In the genomic region with DNA sequence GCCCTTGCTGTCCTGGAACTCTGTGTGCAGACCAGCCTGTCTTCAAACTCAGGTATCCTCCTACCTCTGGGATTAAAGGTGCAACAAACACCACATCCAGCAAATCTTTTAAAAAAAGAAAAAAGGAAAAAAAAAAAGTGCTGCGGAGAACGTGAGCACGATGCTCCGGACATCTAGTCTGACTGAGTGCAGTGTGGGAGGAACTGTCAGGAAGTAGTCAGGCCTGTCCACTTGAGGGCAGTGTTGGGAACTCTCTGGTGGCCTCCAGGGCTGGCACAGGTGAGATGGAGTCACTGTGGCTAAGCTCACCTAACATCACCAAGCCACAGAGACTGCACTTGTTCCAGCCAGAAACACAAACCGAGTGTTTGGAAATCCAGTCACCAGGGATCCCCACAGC, we compare ENCODE assay signal across 9 mouse cellular contexts. TPM values are rescaled to one million over a fixed set of nuclear protein-coding genes. Genes with fewer than 3 reads are reported as not detected.
A peak's percentile ranks its signal among the peaks of the same experiment; 100 is the strongest.
DNase-seq lines count a peak whose midpoint lies in the region; ATAC-seq lines count a peak whose summit lies in the region.
"Had no signal": no experiment of that assay in that cellular context is flagged by ENCODE, and none has a peak within 500 bp of the region (broad histone marks: within the 10 kb centered on the region; RNA-seq: fewer than 3 reads in every experiment).

No protein-coding gene starts in this region.

- no peak overlapping the region for H3K27ac ChIP-seq in limb, embryonic 11.5 days (replicated peaks; ENCODE audit: low read depth, low read length)
- no peak overlapping the region for H3K27ac ChIP-seq in limb, embryonic 10.5 days
- H3K27ac ChIP-seq in liver, embryonic 12.5 days = no peak overlapping the region
- no peak overlapping the region for H3K27ac ChIP-seq in forebrain, embryonic 15.5 days (replicated peaks)
- H3K27ac ChIP-seq: embryonic facial prominence, embryonic 13.5 days had no signal

- H3K9me3 ChIP-seq in limb, embryonic 11.5 days (ENCODE audit: control insufficient read depth, low read length) = no peaks in the 10 kb centered on the region
- no peaks in the 10 kb centered on the region for H3K9me3 ChIP-seq in limb, embryonic 10.5 days (replicated peaks)
- no peaks in the 10 kb centered on the region for H3K9me3 ChIP-seq in liver, embryonic 12.5 days (replicated peaks)
- H3K9me3 ChIP-seq in forebrain, embryonic 15.5 days = no peaks in the 10 kb centered on the region

- no peaks in the 10 kb centered on the region for H3K4me1 ChIP-seq in limb, embryonic 11.5 days (ENCODE audit: control insufficient read depth, insufficient read depth, low read length)
- H3K4me1 ChIP-seq in limb, embryonic 10.5 days = no peaks in the 10 kb centered on the region
- H3K4me1 ChIP-seq in liver, embryonic 12.5 days = peaks cover 6% of the 10 kb centered on the region
- H3K4me1 ChIP-seq in forebrain, embryonic 15.5 days = no peaks in the 10 kb centered on the region
- H3K4me1 ChIP-seq: embryonic facial prominence, embryonic 13.5 days had no signal

- H3K4me2 ChIP-seq in limb, embryonic 11.5 days (ENCODE audit: low read depth, severe bottlenecking) = no peak overlapping the region
- H3K4me2 ChIP-seq in liver, embryonic 12.5 days = peak overlapping the region; percentile 40
- no peak overlapping the region for H3K4me2 ChIP-seq in forebrain, embryonic 15.5 days (replicated peaks)
- H3K4me2 ChIP-seq: embryonic facial prominence, embryonic 13.5 days had no signal

- peak; percentile 55 for DNase-seq in limb, embryonic 11.5 days (ENCODE audit: low spot score)
- no peak for DNase-seq in limb, embryonic 10.5 days (ENCODE audit: low spot score)
- peak; percentile 21 for DNase-seq in T-cell, adult 2 months (ENCODE audit: low spot score)
- DNase-seq in cerebellum, postnatal 36 days = peak; percentile 80 to 84
- peak; percentile 39 to 51 for DNase-seq in heart, postnatal 36 days
- DNase-seq in retina, postnatal 1 day = peak; percentile 54

- no peak overlapping the region for H3K4me3 ChIP-seq in limb, embryonic 11.5 days (ENCODE audit: low read depth, low read length)
- no peak overlapping the region for H3K4me3 ChIP-seq in limb, embryonic 10.5 days
- H3K4me3 ChIP-seq in liver, embryonic 12.5 days = no peak overlapping the region
- H3K4me3 ChIP-seq in forebrain, embryonic 15.5 days = no peak overlapping the region
- H3K4me3 ChIP-seq: embryonic facial prominence, embryonic 13.5 days had no signal

- H3K36me3 ChIP-seq in limb, embryonic 11.5 days (ENCODE audit: control insufficient read depth, insufficient read depth, low read length) = no peaks in the 10 kb centered on the region
- H3K36me3 ChIP-seq in limb, embryonic 10.5 days = no peaks in the 10 kb centered on the region
- no peaks in the 10 kb centered on the region for H3K36me3 ChIP-seq in liver, embryonic 12.5 days
- no peaks in the 10 kb centered on the region for H3K36me3 ChIP-seq in forebrain, embryonic 15.5 days
- H3K36me3 ChIP-seq: embryonic facial prominence, embryonic 13.5 days had no signal

- WGBS in limb, embryonic 11.5 days = 28% methylated on average over 5 of the region's 5 CpGs
- WGBS in limb, embryonic 10.5 days = 25% methylated on average over 5 of the region's 5 CpGs
- 23% methylated on average over 5 of the region's 5 CpGs for WGBS in liver, embryonic 12.5 days (ENCODE audit: insufficient replicate concordance)
- 26% methylated on average over 5 of the region's 5 CpGs for WGBS in forebrain, embryonic 15.5 days

- ATAC-seq in limb, embryonic 11.5 days (ENCODE audit: insufficient number of reproducible peaks, low FRiP score, low TSS enrichment, low read depth) = no peak
- peak; percentile 60; the same call in 1 of the 2 replicates for ATAC-seq in liver, embryonic 12.5 days
- no peak for ATAC-seq in forebrain, embryonic 15.5 days (replicated peaks)

- intact Hi-C loops in heart, postnatal 36 days (cut with DNase I) = loop anchor here (5.0 kb wide), 1 partner anchor 197 kb away; no protein-coding TSS in a partner anchor

- no peaks in the 10 kb centered on the region for H3K27me3 ChIP-seq in limb, embryonic 11.5 days (ENCODE audit: control insufficient read depth, insufficient read depth, low read length)
- H3K27me3 ChIP-seq in limb, embryonic 10.5 days (ENCODE audit: low read depth, poor library complexity, severe bottlenecking) = peaks cover 3% of the 10 kb centered on the region; the same call in 1 of the 2 replicates
- peaks cover 17% of the 10 kb centered on the region for H3K27me3 ChIP-seq in liver, embryonic 12.5 days (replicated peaks)
- no peaks in the 10 kb centered on the region for H3K27me3 ChIP-seq in forebrain, embryonic 15.5 days
- H3K27me3 ChIP-seq: embryonic facial prominence, embryonic 13.5 days had no signal

- H3K9ac ChIP-seq in limb, embryonic 11.5 days (ENCODE audit: low read length) = no peak overlapping the region
- H3K9ac ChIP-seq in liver, embryonic 12.5 days = no peak overlapping the region
- no peak overlapping the region for H3K9ac ChIP-seq in forebrain, embryonic 15.5 days (replicated peaks)
- H3K9ac ChIP-seq: embryonic facial prominence, embryonic 13.5 days had no signal

RNA-seq across cellular contexts. Expression of a gene that starts 8.1 kb away (rescaled TPM):
- 0.34 and 0.36 TPM in 2 replicates for polyA plus RNA-seq in limb, embryonic 11.5 days (2014; fragmentation: Nextera tagmentation; extraction: Ambion mirVana)
- polyA plus RNA-seq in limb, embryonic 10.5 days (2016; fragmentation: Nextera tagmentation; extraction: Ambion mirVana) = 0.20 TPM in 1 of 2 replicates, not detected in the other
- total RNA-seq in heart, postnatal 36 days (2021) = not detected
- polyA plus RNA-seq in liver, embryonic 12.5 days (2016; fragmentation: Nextera tagmentation; extraction: Ambion mirVana) = 0.16 and 0.23 TPM in 2 replicates
- 0.27 and 0.57 TPM in 2 replicates for polyA plus RNA-seq in forebrain, embryonic 15.5 days (2015; fragmentation: Nextera tagmentation; extraction: Ambion mirVana)
- polyA plus RNA-seq: embryonic facial prominence, embryonic 13.5 days had no signal

RNA-seq across cellular contexts. Expression of a gene that starts 8.5 kb away (rescaled TPM):
- polyA plus RNA-seq in limb, embryonic 11.5 days (2014; fragmentation: Nextera tagmentation; extraction: Ambion mirVana) = 35.7 and 38.7 TPM in 2 replicates
- polyA plus RNA-seq in limb, embryonic 10.5 days (2016; fragmentation: Nextera tagmentation; extraction: Ambion mirVana) = 37.1 and 41.4 TPM in 2 replicates
- 10 to 100 TPM in 1 of 2 experiments, 1 to 10 TPM in 1; 9.6 to 12.7 TPM for total RNA-seq in heart, postnatal 36 days (2021)
- polyA plus RNA-seq in liver, embryonic 12.5 days (2016; fragmentation: Nextera tagmentation; extraction: Ambion mirVana) = 20.2 and 20.9 TPM in 2 replicates
- 16.7 and 17.7 TPM in 2 replicates for polyA plus RNA-seq in forebrain, embryonic 15.5 days (2015; fragmentation: Nextera tagmentation; extraction: Ambion mirVana)

RNA-seq across cellular contexts. Expression of a gene that starts 15.4 kb away (rescaled TPM):
- polyA plus RNA-seq in limb, embryonic 11.5 days (2014; fragmentation: Nextera tagmentation; extraction: Ambion mirVana) = 5.5 and 7.3 TPM in 2 replicates
- 4.7 and 7.0 TPM in 2 replicates for polyA plus RNA-seq in limb, embryonic 10.5 days (2016; fragmentation: Nextera tagmentation; extraction: Ambion mirVana)
- total RNA-seq in heart, postnatal 36 days (2021) = under 1 TPM in 1 of 2 experiments, not detected in 1; 0.36 TPM
- polyA plus RNA-seq in liver, embryonic 12.5 days (2016; fragmentation: Nextera tagmentation; extraction: Ambion mirVana) = 1.4 and 1.9 TPM in 2 replicates
- polyA plus RNA-seq in forebrain, embryonic 15.5 days (2015; fragmentation: Nextera tagmentation; extraction: Ambion mirVana) = 10.6 and 13.0 TPM in 2 replicates
